ENCODE assay signal across 13 mouse cellular contexts in genomic region chr14:80536044-80536745, GRCm38 (mm10).
DNase-seq lines count a peak whose midpoint lies in the region; ATAC-seq and TF ChIP-seq lines count a peak whose summit lies in the region.
"Had no signal": no experiment of that assay in that cellular context is flagged by ENCODE, and none has a peak within 500 bp of the region (broad histone marks: within the 10 kb centered on the region; RNA-seq: fewer than 3 reads in every experiment).

No protein-coding gene starts in this region.

- no peak overlapping the region for H3K4me3 ChIP-seq in hindbrain, embryonic 16.5 days (ENCODE audit: low read length)
- H3K4me3 ChIP-seq in hindbrain, embryonic 12.5 days: no peak overlapping the region
- H3K4me3 ChIP-seq in lung, embryonic 14.5 days (ENCODE audit: low read depth, low read length): no peak overlapping the region
- H3K4me3 ChIP-seq in forebrain, embryonic 14.5 days (ENCODE audit: low read depth, low read length): no peak overlapping the region
- H3K4me3 ChIP-seq in stomach, embryonic 15.5 days (replicated peaks): no peak overlapping the region
- H3K4me3 ChIP-seq: hindbrain, embryonic 15.5 days; liver, embryonic 15.5 days had no signal

- H3K27me3 ChIP-seq in hindbrain, embryonic 16.5 days (replicated peaks; ENCODE audit: control insufficient read depth, insufficient read depth, low read length): no peaks in the 10 kb centered on the region
- no peaks in the 10 kb centered on the region for H3K27me3 ChIP-seq in hindbrain, embryonic 12.5 days
- H3K27me3 ChIP-seq in lung, embryonic 14.5 days (ENCODE audit: insufficient read depth, low read length): no peaks in the 10 kb centered on the region
- no peaks in the 10 kb centered on the region for H3K27me3 ChIP-seq in forebrain, embryonic 14.5 days (replicated peaks; ENCODE audit: control insufficient read depth, insufficient read depth, low read length)
- no peaks in the 10 kb centered on the region for H3K27me3 ChIP-seq in stomach, embryonic 15.5 days (replicated peaks)
- H3K27me3 ChIP-seq: CH12.LX; hindbrain, embryonic 15.5 days; liver, embryonic 15.5 days; Patski had no signal

- peak; percentile 50; the same call in 1 of the 2 replicates for ATAC-seq in hindbrain, embryonic 16.5 days
- no peak for ATAC-seq in hindbrain, embryonic 12.5 days (ENCODE audit: low FRiP score)
- 0 out of 2 replicates have a peak, but pooled peaks have one; percentile 41 for ATAC-seq in lung, embryonic 14.5 days (ENCODE audit: insufficient read depth)
- peak; percentile 79 for ATAC-seq in forebrain, embryonic 14.5 days
- ATAC-seq in stomach, embryonic 15.5 days (ENCODE audit: insufficient read depth, low FRiP score, low read depth): peak; percentile 43; the same call in 1 of the 2 replicates
- ATAC-seq: Patski had no signal

- 45% methylated on average over 7 of the region's 7 CpGs for WGBS in hindbrain, embryonic 16.5 days
- WGBS in hindbrain, embryonic 12.5 days: 45% methylated on average over 7 of the region's 7 CpGs
- WGBS in lung, embryonic 14.5 days: 45% methylated on average over 7 of the region's 7 CpGs
- WGBS in forebrain, embryonic 14.5 days: 12% methylated on average over 7 of the region's 7 CpGs
- WGBS in stomach, embryonic 15.5 days: 28% methylated on average over 7 of the region's 7 CpGs

- H3K36me3 ChIP-seq in hindbrain, embryonic 16.5 days (ENCODE audit: control insufficient read depth, insufficient read depth, low read length): no peaks in the 10 kb centered on the region
- H3K36me3 ChIP-seq in hindbrain, embryonic 12.5 days: no peaks in the 10 kb centered on the region
- H3K36me3 ChIP-seq in lung, embryonic 14.5 days (ENCODE audit: insufficient read depth): no peaks in the 10 kb centered on the region
- no peaks in the 10 kb centered on the region for H3K36me3 ChIP-seq in forebrain, embryonic 14.5 days (ENCODE audit: control insufficient read depth, insufficient read depth, low read length)
- no peaks in the 10 kb centered on the region for H3K36me3 ChIP-seq in stomach, embryonic 15.5 days
- H3K36me3 ChIP-seq: hindbrain, embryonic 15.5 days; liver, embryonic 15.5 days had no signal

- no peaks in the 10 kb centered on the region for H3K9me3 ChIP-seq in hindbrain, embryonic 16.5 days (ENCODE audit: control insufficient read depth, low read length)
- H3K9me3 ChIP-seq in hindbrain, embryonic 12.5 days (replicated peaks): no peaks in the 10 kb centered on the region
- no peaks in the 10 kb centered on the region for H3K9me3 ChIP-seq in lung, embryonic 14.5 days (ENCODE audit: low read depth, low read length)
- H3K9me3 ChIP-seq in forebrain, embryonic 14.5 days (replicated peaks; ENCODE audit: control insufficient read depth, low read length): no peaks in the 10 kb centered on the region
- no peaks in the 10 kb centered on the region for H3K9me3 ChIP-seq in stomach, embryonic 15.5 days
- H3K9me3 ChIP-seq: hindbrain, embryonic 15.5 days; liver, embryonic 15.5 days had no signal

- H3K4me1 ChIP-seq in hindbrain, embryonic 16.5 days (ENCODE audit: control insufficient read depth, insufficient read depth, low read depth, low read length): no peaks in the 10 kb centered on the region
- H3K4me1 ChIP-seq in hindbrain, embryonic 12.5 days: no peaks in the 10 kb centered on the region
- no peaks in the 10 kb centered on the region for H3K4me1 ChIP-seq in lung, embryonic 14.5 days (ENCODE audit: insufficient read depth)
- peaks cover 7% of the 10 kb centered on the region; the same call in 1 of the 2 replicates for H3K4me1 ChIP-seq in forebrain, embryonic 14.5 days (ENCODE audit: control insufficient read depth, insufficient read depth, low read length)
- H3K4me1 ChIP-seq in stomach, embryonic 15.5 days: no peaks in the 10 kb centered on the region
- H3K4me1 ChIP-seq: hindbrain, embryonic 15.5 days; liver, embryonic 15.5 days had no signal

- H3K9ac ChIP-seq in hindbrain, embryonic 16.5 days (ENCODE audit: low read depth, low read length): no peak overlapping the region
- no peak overlapping the region for H3K9ac ChIP-seq in hindbrain, embryonic 12.5 days
- no peak overlapping the region for H3K9ac ChIP-seq in lung, embryonic 14.5 days
- H3K9ac ChIP-seq in forebrain, embryonic 14.5 days (ENCODE audit: low read length): no peak overlapping the region
- H3K9ac ChIP-seq in stomach, embryonic 15.5 days: no peak overlapping the region
- H3K9ac ChIP-seq: hindbrain, embryonic 15.5 days; liver, embryonic 15.5 days had no signal

- H3K4me2 ChIP-seq in hindbrain, embryonic 16.5 days (ENCODE audit: low read length): no peak overlapping the region
- no peak overlapping the region for H3K4me2 ChIP-seq in hindbrain, embryonic 12.5 days (replicated peaks)
- no peak overlapping the region for H3K4me2 ChIP-seq in lung, embryonic 14.5 days
- H3K4me2 ChIP-seq in forebrain, embryonic 14.5 days (ENCODE audit: low read length): 0 out of 2 replicates have a peak overlapping the region, but pooled peaks have one; percentile 5
- H3K4me2 ChIP-seq in stomach, embryonic 15.5 days: peak overlapping the region; percentile 19; the same call in 1 of the 2 replicates
- H3K4me2 ChIP-seq: hindbrain, embryonic 15.5 days; liver, embryonic 15.5 days had no signal

- DNase-seq in lung, embryonic 14.5 days: peak; percentile 19
- DNase-seq in lung, postnatal 25 days (ENCODE audit: low spot score): no peak
- peak; percentile 63 for DNase-seq in forebrain, embryonic 14.5 days (ENCODE audit: low spot score)
- no peak for DNase-seq in c-Kit-positive CD71-positive TER-119-positive erythroid progenitor cells, embryonic 14.5 days (ENCODE audit: low spot score)
- DNase-seq: adrenal gland, postnatal 10 days; cerebellum, adult 11 months had no signal

- H3K27ac ChIP-seq in hindbrain, embryonic 16.5 days (ENCODE audit: low read depth, low read length): no peak overlapping the region
- no peak overlapping the region for H3K27ac ChIP-seq in hindbrain, embryonic 12.5 days
- no peak overlapping the region for H3K27ac ChIP-seq in lung, embryonic 14.5 days (ENCODE audit: low read depth)
- no peak overlapping the region for H3K27ac ChIP-seq in forebrain, embryonic 14.5 days (ENCODE audit: low read depth, low read length)
- peak overlapping the region; percentile 11; the same call in 1 of the 2 replicates for H3K27ac ChIP-seq in stomach, embryonic 15.5 days
- H3K27ac ChIP-seq: hindbrain, embryonic 15.5 days; liver, embryonic 15.5 days had no signal

- no peak for TF ChIP-seq CTCF in lung, embryonic 14.5 days (IDR thresholded peaks at IDR 0.05; ENCODE audit: low read depth)

Comparison
In these comparisons a context has a peak if more than half of its experiments do, and no peak if none do; other contexts are left out.
1. DNase-seq: peak in lung, embryonic 14.5 days (single experiment) and forebrain, embryonic 14.5 days (single experiment); none in lung, postnatal 25 days (single experiment) and c-Kit-positive CD71-positive TER-119-positive erythroid progenitor cells, embryonic 14.5 days (single experiment).
2. H3K4me2 ChIP-seq: peak in forebrain, embryonic 14.5 days (single experiment) and stomach, embryonic 15.5 days (single experiment); none in hindbrain, embryonic 16.5 days (single experiment), hindbrain, embryonic 12.5 days (single experiment) and lung, embryonic 14.5 days (single experiment).